Mouse (Mus musculus) embryonic facial prominence, embryonic 14.5 days (tissue): ENCODE data around the gene R3hdm1. TPM values are rescaled to one million over a fixed set of nuclear protein-coding genes. Genes with fewer than 3 reads are reported as not detected.

ENCODE experiments used
- ATAC-seq: fragments of 200-750 bp; cut with Nextera tagmentation; 2 replicates; pipeline ENCODE4 v1.8.0; 2017; ENCODE audit warnings: low read depth, moderate number of reproducible peaks, moderate TSS enrichment
- DNase-seq: peaks from one replicate; pipeline ENCODE4 v3.0.0-alpha.2; 2015; ENCODE audit warnings: low spot score
- H3K27ac ChIP-seq: fragments of 300-500 bp; sonication (generic); replicated peaks from 2 replicates; pipeline ENCODE4 v1.5.1; 2014; ENCODE audit warnings: low read depth, mild to moderate bottlenecking, low read length, moderate library complexity
- H3K27me3 ChIP-seq: fragments of 300-500 bp; sonication (generic); replicated peaks from 2 replicates; pipeline ENCODE4 v1.6.1; 2014; ENCODE audit warnings: low read length; ENCODE audit not compliant: control insufficient read depth, insufficient read depth
- H3K36me3 ChIP-seq: fragments of 300-500 bp; sonication (generic); 2 replicates; pipeline ENCODE4 v1.6.1; 2014; ENCODE audit warnings: low read length, mixed read lengths; ENCODE audit not compliant: control insufficient read depth, insufficient read depth
- H3K4me1 ChIP-seq: fragments of 300-500 bp; sonication (generic); 2 replicates; pipeline ENCODE4 v1.6.1; 2014; ENCODE audit warnings: antibody characterized with exemption, low read length; ENCODE audit not compliant: control insufficient read depth, insufficient read depth
- H3K4me2 ChIP-seq: fragments of 300-500 bp; sonication (generic); 2 replicates; pipeline ENCODE4 v1.6.1; 2014; ENCODE audit warnings: low read depth, mild to moderate bottlenecking, low read length, moderate library complexity, mixed read lengths
- H3K4me3 ChIP-seq: fragments of 300-500 bp; sonication (generic); 2 replicates; pipeline ENCODE4 v1.5.1; 2014; ENCODE audit warnings: low read depth, mild to moderate bottlenecking, low read length
- H3K9ac ChIP-seq: fragments of 300-500 bp; sonication (generic); 2 replicates; pipeline ENCODE4 v1.6.1; 2014; ENCODE audit warnings: low read depth, mild to moderate bottlenecking, low read length, moderate library complexity, mixed read lengths
- H3K9me3 ChIP-seq: fragments of 300-500 bp; sonication (generic); 2 replicates; pipeline ENCODE4 v1.6.1; 2016; ENCODE audit warnings: low read length; ENCODE audit not compliant: control insufficient read depth
- WGBS: fragments of 180-500 bp; shearing (Covaris S2); extraction: QIAGEN DNeasy Blood & Tissue Kit; methylation state at CpG from one replicate; pipeline ENCODE4 v1.1.7; 2014; 5-methylcytosine and 5-hydroxymethylcytosine counted together
- polyA plus RNA-seq: library from polyadenylated mRNA; unstranded; fragments of >200 nt; fragmentation: Nextera tagmentation; extraction: Ambion mirVana; gene quantifications from 2 replicates; pipeline ENCODE4 v1.2.1, GENCODE M21; 2014

The R3hdm1 gene
- polyA plus RNA-seq, 1 experiment from 2014 or later: 58.4 TPM

DNA sequence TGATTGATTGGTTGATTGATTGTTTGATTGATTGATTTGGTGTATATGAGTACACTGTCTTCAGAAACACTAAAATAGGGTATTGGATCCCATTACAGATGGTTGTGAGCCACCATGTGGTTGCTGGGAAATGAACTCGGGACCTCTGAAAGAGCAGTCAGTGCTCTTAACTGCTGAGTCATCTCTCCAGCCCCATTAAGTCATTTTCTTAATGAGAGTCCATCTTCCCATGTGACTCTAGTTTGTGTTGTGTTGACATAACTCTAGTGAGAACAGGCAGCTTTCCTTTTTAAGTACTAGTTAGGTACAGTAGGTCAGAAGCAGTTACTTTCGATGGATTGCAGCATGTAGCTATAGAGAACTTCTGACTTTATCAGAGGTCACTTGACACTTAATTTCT is 88.3 kb downstream of the R3hdm1 start:
- 68% methylated on average over 2 of the region's 2 CpGs for WGBS
- Histone ChIP-seq H3K27ac (no peak overlapping the region), H3K36me3 (peaks cover 57% of the 10 kb centered on the region), H3K27me3 (no peaks in the 10 kb centered on the region), H3K9me3 (no peaks in the 10 kb centered on the region), H3K9ac (no peak overlapping the region), H3K4me1 (no peaks in the 10 kb centered on the region), H3K4me3 (no peak overlapping the region), H3K4me2 (no peak overlapping the region)
- no peak for DNase-seq
- ATAC-seq: no peak

DNA sequence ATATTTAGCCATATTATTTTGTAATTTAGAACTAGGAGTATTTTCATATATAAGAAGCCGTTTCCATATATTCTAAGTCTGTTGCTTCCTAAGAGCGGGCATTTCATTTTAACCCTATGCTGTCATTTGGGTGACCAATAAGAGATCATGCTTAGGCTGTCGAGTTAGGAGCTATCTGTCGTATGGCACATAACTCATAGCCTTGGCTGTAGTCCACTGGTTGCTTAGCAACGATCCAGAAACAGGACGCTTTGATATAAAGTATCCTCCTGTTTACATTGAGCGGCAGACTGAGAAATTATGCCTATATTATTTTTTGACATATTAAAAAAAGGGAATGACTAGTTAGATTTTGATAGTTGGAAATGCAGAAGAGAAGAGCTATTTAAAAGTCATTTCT is 89.3 kb downstream of the R3hdm1 start:
- WGBS: 80% methylated on average over 7 of the region's 7 CpGs

DNA sequence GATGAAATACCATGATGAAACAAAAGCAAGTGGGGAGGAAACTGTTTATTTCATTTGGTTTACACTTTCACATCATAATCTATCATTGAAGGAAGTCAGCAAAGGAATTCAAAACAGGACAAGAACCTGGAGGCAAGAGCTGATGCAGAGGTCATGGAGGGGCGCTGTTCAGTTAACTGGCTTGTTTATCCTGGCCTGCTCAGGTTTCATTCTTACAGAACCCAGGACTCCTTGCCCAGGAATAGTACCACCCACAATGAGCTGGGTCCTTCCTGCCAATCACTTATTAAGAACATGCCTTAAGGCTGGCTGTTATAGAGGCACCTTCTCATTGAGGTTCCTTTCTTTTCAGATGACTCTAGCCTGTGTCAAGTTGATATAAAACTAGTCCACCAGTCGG is 90.9 kb downstream of the R3hdm1 start:
- no peak for DNase-seq
- Histone ChIP-seq H3K27ac (no peak overlapping the region), H3K4me1 (no peaks in the 10 kb centered on the region), H3K36me3 (peaks cover 53% of the 10 kb centered on the region), H3K9ac (no peak overlapping the region), H3K9me3 (no peaks in the 10 kb centered on the region), H3K4me2 (no peak overlapping the region), H3K4me3 (no peak overlapping the region), H3K27me3 (no peaks in the 10 kb centered on the region)
- ATAC-seq: no peak
- 30% methylated on average over 2 of the region's 2 CpGs for WGBS

More for the DNA sequence above, 89.3 kb downstream of the R3hdm1 start:
- H3K9me3 ChIP-seq: no peaks in the 10 kb centered on the region
- peaks cover 56% of the 10 kb centered on the region for H3K36me3 ChIP-seq
- no peak overlapping the region for H3K27ac ChIP-seq
- H3K4me3 ChIP-seq: no peak overlapping the region
- DNase-seq (peak; percentile 11), ATAC-seq (no peak)
- no peak overlapping the region for H3K9ac ChIP-seq
- no peaks in the 10 kb centered on the region for H3K27me3 ChIP-seq
- no peaks in the 10 kb centered on the region for H3K4me1 ChIP-seq
- H3K4me2 ChIP-seq: no peak overlapping the region

DNA sequence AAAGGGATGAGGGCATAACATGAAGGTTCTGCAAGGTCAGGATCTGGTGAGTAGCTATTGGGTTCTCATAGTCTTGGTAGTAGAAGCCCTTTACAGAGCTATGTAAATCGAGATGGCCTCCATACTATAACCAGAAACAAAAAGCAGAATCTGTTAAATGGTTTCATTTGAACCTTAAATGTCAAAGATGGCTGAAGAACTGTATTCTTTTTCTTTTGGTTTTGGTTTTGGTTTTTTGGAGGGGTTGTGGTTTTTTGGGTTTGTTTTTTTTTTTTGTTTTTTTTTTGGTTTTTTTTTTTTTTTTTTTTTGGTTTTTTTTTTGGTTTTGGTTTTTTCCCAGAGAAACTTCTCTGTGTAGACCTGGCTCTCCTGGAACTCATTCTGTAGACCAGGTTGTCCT is 94.3 kb downstream of the R3hdm1 start:
- Histone ChIP-seq H3K27me3 (no peaks in the 10 kb centered on the region), H3K4me3 (no peak overlapping the region), H3K27ac (no peak overlapping the region), H3K4me1 (no peaks in the 10 kb centered on the region), H3K4me2 (no peak overlapping the region), H3K36me3 (peaks cover 59% of the 10 kb centered on the region), H3K9ac (no peak overlapping the region), H3K9me3 (no peaks in the 10 kb centered on the region)
- ATAC-seq (no peak), DNase-seq (no peak)
- 96% methylated on average over 1 of the region's 1 CpGs for WGBS

DNA sequence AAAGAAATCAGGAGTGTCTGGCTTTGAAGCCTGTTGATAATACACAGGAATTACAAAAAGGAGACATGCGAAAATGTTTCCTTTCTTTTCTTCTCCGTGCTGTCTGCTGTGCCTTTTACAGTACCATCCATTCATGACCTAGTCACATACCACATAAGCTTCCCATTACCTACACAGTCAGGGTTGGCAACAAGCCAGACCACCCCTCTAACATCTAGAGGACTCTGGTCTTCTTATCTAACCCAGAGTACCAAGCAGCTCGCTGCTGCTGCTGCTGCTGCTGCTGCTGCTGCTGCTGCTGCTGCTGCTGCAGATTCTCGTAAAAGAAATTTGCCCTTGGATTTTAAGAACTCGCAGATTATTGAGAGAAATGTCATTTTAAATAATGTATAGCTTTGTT is 110.2 kb downstream of the R3hdm1 start:
- no peak for ATAC-seq
- Histone ChIP-seq H3K4me3 (no peak overlapping the region), H3K9me3 (no peaks in the 10 kb centered on the region), H3K36me3 (peaks cover 45% of the 10 kb centered on the region), H3K4me1 (no peaks in the 10 kb centered on the region), H3K27ac (no peak overlapping the region), H3K9ac (no peak overlapping the region), H3K27me3 (no peaks in the 10 kb centered on the region), H3K4me2 (no peak overlapping the region)
- 58% methylated on average over 5 of the region's 5 CpGs for WGBS
- peak; percentile 31 for DNase-seq

DNA sequence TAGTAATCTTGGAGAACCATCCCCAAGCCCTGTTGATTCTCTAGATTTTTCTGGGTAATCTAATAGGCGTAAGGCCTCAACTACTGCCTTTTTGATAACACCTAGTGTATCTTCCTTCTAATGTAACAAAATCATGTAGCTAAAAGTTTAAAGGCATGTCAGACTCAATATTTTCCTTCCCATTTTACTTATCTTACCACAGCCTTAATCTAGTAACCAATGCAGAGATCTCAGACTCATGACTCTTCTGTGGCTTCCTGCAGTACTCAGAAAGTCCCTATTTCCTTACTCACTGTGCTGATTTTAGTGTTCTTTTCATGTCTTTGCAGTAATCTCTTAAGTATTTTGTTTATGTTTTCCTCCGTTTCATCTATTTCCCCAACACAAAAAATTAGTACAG is 118.8 kb downstream of the R3hdm1 start:
- Histone ChIP-seq H3K9me3 (no peaks in the 10 kb centered on the region), H3K9ac (no peak overlapping the region), H3K4me1 (no peaks in the 10 kb centered on the region), H3K36me3 (peaks cover 57% of the 10 kb centered on the region), H3K4me3 (no peak overlapping the region), H3K27me3 (no peaks in the 10 kb centered on the region), H3K27ac (no peak overlapping the region), H3K4me2 (no peak overlapping the region)
- DNase-seq (no peak), ATAC-seq (no peak)
- WGBS: 88% methylated on average over 2 of the region's 2 CpGs

- no peaks in the 10 kb centered on the region for H3K9me3 ChIP-seq
- no peaks in the 10 kb centered on the region for H3K4me1 ChIP-seq
- no peak overlapping the region for H3K4me2 ChIP-seq
- DNase-seq (no peak), ATAC-seq (no peak)
- H3K9ac ChIP-seq: no peak overlapping the region
- no peak overlapping the region for H3K27ac ChIP-seq
- 76% methylated on average over 1 of the region's 1 CpGs for WGBS
- H3K4me3 ChIP-seq: no peak overlapping the region
- H3K36me3 ChIP-seq: peaks cover 55% of the 10 kb centered on the region
- no peaks in the 10 kb centered on the region for H3K27me3 ChIP-seq
Measured at GRCm38 (mm10) chr1:128223304-128223703, 120.2 kb downstream of the R3hdm1 start.

GRCm38 (mm10) chr1:128235181-128235580 is 132.1 kb downstream of the R3hdm1 start:
- Histone ChIP-seq H3K36me3 (peaks cover 75% of the 10 kb centered on the region), H3K4me1 (no peaks in the 10 kb centered on the region), H3K9me3 (no peaks in the 10 kb centered on the region), H3K4me2 (no peak overlapping the region), H3K27ac (no peak overlapping the region), H3K27me3 (no peaks in the 10 kb centered on the region), H3K9ac (no peak overlapping the region), H3K4me3 (no peak overlapping the region)
- ATAC-seq (no peak), DNase-seq (no peak)
- WGBS: 95% methylated on average over 4 of the region's 4 CpGs

GRCm38 (mm10) chr1:128243627-128243995 is 140.5 kb downstream of the R3hdm1 start, which contains the start of gene Ubxn4:
Gene Ubxn4 (plus strand): TSS chr1:128243964.
- Histone ChIP-seq H3K27me3 (no peaks in the 10 kb centered on the region), H3K36me3 (0 out of 2 replicates have a peak, but pooled peaks cover 6% of the 10 kb centered on the region), H3K9ac (peak within 1 kb of the TSS; percentile 88), H3K4me3 (peak within 1 kb of the TSS; percentile 77), H3K9me3 (no peaks in the 10 kb centered on the region), H3K4me1 (peaks cover 4% of the 10 kb centered on the region), H3K27ac (peak within 1 kb of the TSS; percentile 82), H3K4me2 (peak within 1 kb of the TSS; percentile 95)
- DNase-seq (no peak), ATAC-seq (peak; percentile 34)
- WGBS: 8% methylated on average over 10 of the region's 10 CpGs
